Mouse (Mus musculus) T-cell, adult 2 months (primary cell): Measurements from ENCODE around the gene B4galt5.
A peak's percentile ranks its signal among the peaks of the same experiment; 100 is the strongest.
"Not testable (repeated sequence)": the region's sequence is repeated elsewhere in the genome, so short reads cannot be mapped to it uniquely, and the experiment has no call there.

Source experiments
- DNase-seq: peaks from one replicate; pipeline ENCODE4 v3.0.0; 2022; ENCODE audit warnings: low spot score

B4galt5 gene

GRCm38 (mm10) chr2:167348376-167349282 lies at the start of gene B4galt5:
B4galt5 (minus strand) TSS chr2:167349183.
- no peak for DNase-seq

GRCm38 (mm10) chr2:167396420-167396819 lies 47.4 kb upstream of the B4galt5 start:
- not testable (repeated sequence) for DNase-seq

GRCm38 (mm10) chr2:167394426-167394825 lies 45.4 kb upstream of the B4galt5 start:
- DNase-seq, result no peak

GRCm38 (mm10) chr2:167386998-167387397 lies 38.0 kb upstream of the B4galt5 start:
- no peak for DNase-seq

GRCm38 (mm10) chr2:167386456-167386855 lies 37.5 kb upstream of the B4galt5 start:
- no peak for DNase-seq

GRCm38 (mm10) chr2:167383666-167384083 lies 34.7 kb upstream of the B4galt5 start:
- DNase-seq, result no peak

- no peak for DNase-seq
Observed at GRCm38 (mm10) chr2:167382389-167382788, 33.4 kb upstream of the B4galt5 start.

GRCm38 (mm10) chr2:167381596-167381995 lies 32.6 kb upstream of the B4galt5 start:
- DNase-seq, result no peak

- no peak for DNase-seq
Observed at GRCm38 (mm10) chr2:167380615-167381285, 31.8 kb upstream of the B4galt5 start.

GRCm38 (mm10) chr2:167378972-167379371 lies 30.0 kb upstream of the B4galt5 start:
- no peak for DNase-seq

- no peak for DNase-seq
Observed at GRCm38 (mm10) chr2:167377697-167378096, 28.7 kb upstream of the B4galt5 start.

GRCm38 (mm10) chr2:167376160-167376564 lies 27.2 kb upstream of the B4galt5 start:
- no peak for DNase-seq

GRCm38 (mm10) chr2:167375688-167376087 lies 26.7 kb upstream of the B4galt5 start:
- no peak for DNase-seq

GRCm38 (mm10) chr2:167375135-167375534 lies 26.2 kb upstream of the B4galt5 start:
- DNase-seq, result no peak

- DNase-seq, result no peak
Observed at GRCm38 (mm10) chr2:167374191-167374805, 25.3 kb upstream of the B4galt5 start.

GRCm38 (mm10) chr2:167373266-167373665 lies 24.3 kb upstream of the B4galt5 start:
- DNase-seq, result no peak

GRCm38 (mm10) chr2:167371506-167371905 lies 22.5 kb upstream of the B4galt5 start:
- DNase-seq, result no peak

GRCm38 (mm10) chr2:167368328-167368727 lies 19.3 kb upstream of the B4galt5 start:
- peak; percentile 90 for DNase-seq

GRCm38 (mm10) chr2:167367777-167368281 lies 18.8 kb upstream of the B4galt5 start:
- DNase-seq, result peak; percentile 74

- peak; percentile 57 for DNase-seq
Observed at GRCm38 (mm10) chr2:167367325-167367724, 18.3 kb upstream of the B4galt5 start.

- no peak for DNase-seq
Observed at GRCm38 (mm10) chr2:167365063-167365462, 16.1 kb upstream of the B4galt5 start.

GRCm38 (mm10) chr2:167363272-167364045 lies 14.5 kb upstream of the B4galt5 start:
- peak; percentile 8 for DNase-seq
